Comparison of ENCODE assay signal across 1 mouse cellular context in genomic region chr7:16729563-16729962, GRCm38 (mm10).
TF ChIP-seq lines count a peak whose summit lies in the region.

No protein-coding gene starts in this region.

TF ChIP-seq in MEL, 35 proteins besides CTCF, POLR2A, EP300 and RAD21:
- TF ChIP-seq TBP (IDR thresholded peaks at IDR 0.05; ENCODE audit: low read depth, low read length) (0 out of 2 replicates have a peak, but pooled peaks have one; percentile 19), USF1 (IDR thresholded peaks at IDR 0.05; ENCODE audit: low read depth, low read length) (peak; percentile 81)
TF ChIP-seq in MEL: peak in this region for 2; not testable (repeated sequence) for 33.
